Mouse (Mus musculus) forebrain, postnatal 0 days (tissue): ENCODE measurements around the gene 4931408C20Rik. TPM values are rescaled to one million over a fixed set of nuclear protein-coding genes. Genes with fewer than 3 reads are reported as not detected.

Experiments
- ATAC-seq: fragments of 200-750 bp; cut with Nextera tagmentation; 2 replicates; pipeline ENCODE4 v1.8.0; 2017; ENCODE audit warnings: mild to moderate bottlenecking, moderate library complexity
- DNase-seq: peaks from one replicate; pipeline ENCODE4 v3.0.0-alpha.2; 2015
- H3K27ac ChIP-seq: fragments of 300-500 bp; sonication (generic); 2 replicates; pipeline ENCODE4 v1.5.1; 2014; ENCODE audit warnings: low read depth, mild to moderate bottlenecking, antibody characterized with exemption, low read length, moderate library complexity, mixed read lengths
- H3K27me3 ChIP-seq: fragments of 300-500 bp; sonication (generic); 2 replicates; pipeline ENCODE4 v1.6.1; 2014; ENCODE audit warnings: mild to moderate bottlenecking, low read length, mixed read lengths; ENCODE audit not compliant: insufficient read depth
- H3K36me3 ChIP-seq: fragments of 300-500 bp; sonication (generic); 2 replicates; pipeline ENCODE4 v1.6.1; 2014; ENCODE audit warnings: mild to moderate bottlenecking, moderate library complexity; ENCODE audit not compliant: insufficient read depth
- H3K4me1 ChIP-seq: fragments of 300-500 bp; sonication (generic); 2 replicates; pipeline ENCODE4 v1.6.1; 2014; ENCODE audit warnings: antibody characterized with exemption; ENCODE audit not compliant: insufficient read depth
- H3K4me2 ChIP-seq: fragments of 300-500 bp; sonication (generic); 2 replicates; pipeline ENCODE4 v1.6.1; 2014; ENCODE audit warnings: low read depth, mild to moderate bottlenecking, moderate library complexity
- H3K4me3 ChIP-seq: fragments of 300-500 bp; sonication (generic); 2 replicates; pipeline ENCODE4 v1.5.1; 2014; ENCODE audit warnings: low read depth, low read length, mixed read lengths
- H3K9ac ChIP-seq: fragments of 300-500 bp; sonication (generic); 2 replicates; pipeline ENCODE4 v1.6.1; 2014; ENCODE audit warnings: mild to moderate bottlenecking
- H3K9me3 ChIP-seq: fragments of 300-500 bp; sonication (generic); 2 replicates; pipeline ENCODE4 v1.6.1; 2016; ENCODE audit warnings: low read length
- CTCF ChIP-seq: sonication (generic); IDR thresholded peaks from 2 replicates; pipeline ENCODE4 v1.5.1; 2016; ENCODE audit warnings: antibody characterized with exemption, control low read depth, low read depth
- WGBS: fragments of 180-500 bp; shearing (Covaris S2); extraction: QIAGEN DNeasy Blood & Tissue Kit; methylation state at CpG from one replicate; pipeline ENCODE4 v1.1.7; 2014; 5-methylcytosine and 5-hydroxymethylcytosine counted together
- polyA plus RNA-seq: library from polyadenylated mRNA; unstranded; fragments of >200 nt; fragmentation: Nextera tagmentation; extraction: Ambion mirVana; gene quantifications from 2 replicates; pipeline ENCODE4 v1.2.1, GENCODE M21; 2015
- total RNA-seq: library from RNA; depleted of rRNA; stranded (reverse); fragments of >200 nt; gene quantifications from 2 replicates; pipeline ENCODE4 v1.2.3, GENCODE M21; 2014; rRNA removed

Gene 4931408C20Rik
- total RNA-seq = not detected in 2 replicates
- not detected in 2 replicates for polyA plus RNA-seq

DNA sequence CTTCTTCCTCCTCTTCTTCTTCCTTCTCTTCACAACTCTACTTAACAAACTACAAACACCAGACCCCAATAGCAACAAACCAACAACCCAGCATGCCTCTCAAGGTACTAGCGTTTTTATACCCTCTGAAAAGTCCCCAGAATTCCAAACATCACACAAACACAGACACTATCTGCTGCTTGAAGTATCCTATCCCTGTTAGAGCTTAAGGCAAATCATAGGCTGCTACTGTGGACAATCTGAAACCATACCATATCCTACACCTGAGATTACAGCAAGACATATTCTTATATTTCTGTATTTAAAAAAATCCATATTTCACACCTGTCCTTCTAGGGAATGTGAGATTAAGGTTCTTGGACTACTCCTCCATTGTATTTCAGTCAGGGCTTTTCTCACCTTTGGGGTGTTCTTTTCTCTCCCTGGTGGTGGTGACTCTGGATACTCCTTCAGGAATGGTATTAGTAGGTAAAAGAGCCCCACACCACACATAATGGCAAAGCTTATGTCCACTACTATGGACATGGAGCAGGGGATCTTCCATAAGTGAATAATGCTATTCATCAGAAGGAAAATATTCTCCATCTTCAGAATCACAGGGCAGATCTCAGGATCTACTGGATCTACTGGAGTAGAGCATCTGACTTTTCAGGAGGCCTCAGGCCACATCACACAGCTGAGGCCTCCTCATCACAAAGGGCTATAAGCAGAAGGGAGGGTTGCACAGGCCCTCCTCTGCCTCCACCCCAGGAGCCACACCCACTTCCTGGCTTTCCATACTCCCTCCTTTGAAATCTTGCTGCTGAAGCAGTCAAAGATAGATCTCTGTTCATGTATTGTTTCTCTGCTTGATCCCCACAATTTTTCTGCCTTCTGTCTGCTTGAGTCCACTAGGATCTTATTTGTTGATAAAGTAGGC, at the start of gene 4931408C20Rik:
Gene 4931408C20Rik (minus strand): TSS at position 619 of the 919 bp plus-strand sequence.
- H3K4me1 ChIP-seq = no peaks in the 10 kb centered on the region
- peak; percentile 72 for ATAC-seq
- DNase-seq = peak; percentile 8
- H3K4me3 ChIP-seq = no peak within 1 kb of the TSS
- 47% methylated on average over 1 of the region's 1 CpGs for WGBS
- H3K36me3 ChIP-seq = no peaks in the 10 kb centered on the region
- H3K4me2 ChIP-seq = no peak within 1 kb of the TSS
- no peaks in the 10 kb centered on the region for H3K9me3 ChIP-seq
- no peak within 1 kb of the TSS for H3K27ac ChIP-seq
- H3K27me3 ChIP-seq = no peaks in the 10 kb centered on the region
- no peak within 1 kb of the TSS for H3K9ac ChIP-seq
- no peak for TF ChIP-seq CTCF

DNA sequence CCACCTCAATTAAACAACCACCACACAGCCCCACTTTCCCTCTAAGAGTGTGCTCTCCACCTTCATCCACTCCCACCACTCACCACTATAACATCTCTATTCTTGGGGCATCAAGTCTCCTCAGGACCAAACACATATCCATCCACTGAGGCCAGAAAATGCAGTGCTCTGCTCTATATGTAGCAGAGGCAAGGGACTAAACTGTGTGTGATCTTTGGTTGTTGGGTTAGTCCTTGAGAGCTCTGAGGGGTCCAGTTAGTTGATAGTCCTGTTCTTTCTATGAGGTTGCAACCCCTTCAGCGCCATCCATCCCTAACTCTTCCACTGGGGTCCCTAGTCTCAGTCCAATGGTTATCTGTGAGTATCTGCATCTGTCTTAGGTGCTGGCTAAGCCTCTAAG, 666 bp upstream of the 4931408C20Rik start:
- ATAC-seq (peak; percentile 47; the same call in 1 of the 2 replicates), DNase-seq (peak; percentile 4)
- WGBS = 62% methylated on average over 1 of the region's 1 CpGs
- H3K27ac ChIP-seq = no peak overlapping the region
- no peak for TF ChIP-seq CTCF
- no peak overlapping the region for H3K4me3 ChIP-seq
- no peak overlapping the region for H3K9ac ChIP-seq
- H3K36me3 ChIP-seq = no peaks in the 10 kb centered on the region
- H3K9me3 ChIP-seq = no peaks in the 10 kb centered on the region
- H3K27me3 ChIP-seq = no peaks in the 10 kb centered on the region
- no peaks in the 10 kb centered on the region for H3K4me1 ChIP-seq
- no peak overlapping the region for H3K4me2 ChIP-seq

DNA sequence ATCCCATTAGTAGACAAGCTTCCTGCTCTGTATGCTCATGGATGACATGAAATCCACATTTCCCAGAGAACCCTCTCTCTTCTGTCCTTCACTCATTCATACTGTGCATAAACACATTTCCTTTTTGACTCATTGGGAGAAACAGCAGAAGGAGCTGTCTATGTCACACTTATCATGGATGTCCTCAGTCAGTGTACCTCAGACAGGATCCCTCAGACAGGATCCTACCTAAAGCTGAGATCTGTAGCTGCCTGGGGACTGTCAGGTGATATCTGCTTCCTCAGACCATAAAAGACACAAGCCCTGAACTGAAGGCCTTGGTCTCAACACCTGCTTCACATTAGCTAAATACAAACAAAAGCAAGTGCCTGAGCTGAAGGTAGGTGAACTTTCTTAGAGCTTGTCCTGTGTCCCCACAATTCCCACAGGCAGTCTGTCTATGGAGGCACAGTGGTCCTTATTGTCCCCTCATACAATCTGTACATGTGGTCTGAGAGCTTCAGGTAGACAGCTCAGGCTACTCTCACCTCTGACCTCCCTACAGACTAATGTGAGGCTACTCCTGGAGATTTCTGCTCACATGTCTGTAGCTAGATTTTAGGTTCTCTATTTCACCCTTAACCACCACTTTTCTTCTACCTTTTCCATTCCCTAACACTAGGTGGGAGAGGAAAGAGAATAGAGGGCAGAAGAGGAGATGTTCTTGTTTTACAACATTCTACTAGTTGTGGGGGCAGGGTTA, 1.1 kb downstream of the 4931408C20Rik start:
- H3K27ac ChIP-seq = no peak overlapping the region
- no peaks in the 10 kb centered on the region for H3K36me3 ChIP-seq
- H3K4me2 ChIP-seq = no peak overlapping the region
- TF ChIP-seq CTCF = no peak
- no peaks in the 10 kb centered on the region for H3K4me1 ChIP-seq
- H3K9ac ChIP-seq = no peak overlapping the region
- no peaks in the 10 kb centered on the region for H3K9me3 ChIP-seq
- H3K4me3 ChIP-seq = no peak overlapping the region
- H3K27me3 ChIP-seq = no peaks in the 10 kb centered on the region
- peak; percentile 1 for DNase-seq
- no peak for ATAC-seq

DNA sequence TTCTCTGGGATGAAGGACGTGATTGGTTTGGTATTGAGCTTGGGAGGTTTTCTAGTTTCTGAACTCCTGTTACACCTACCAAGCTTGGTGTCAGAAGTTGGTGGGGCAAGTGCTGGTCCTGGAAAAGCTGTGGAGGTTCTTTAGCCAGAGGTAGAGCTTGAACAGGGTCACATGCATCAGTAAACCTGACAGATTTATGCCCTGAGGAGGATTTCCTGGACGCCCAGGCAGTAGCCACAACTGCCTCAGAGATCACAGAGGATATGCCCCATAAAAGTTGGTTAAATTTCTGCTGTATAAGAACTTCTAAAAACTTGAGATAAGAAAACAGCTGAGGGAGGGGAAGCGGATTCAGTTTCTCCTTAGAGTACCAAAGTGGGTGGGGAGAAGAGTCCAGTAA, 1.9 kb downstream of the 4931408C20Rik start:
- no peak overlapping the region for H3K4me2 ChIP-seq
- no peak overlapping the region for H3K4me3 ChIP-seq
- H3K9ac ChIP-seq = no peak overlapping the region
- 87% methylated on average over 3 of the region's 3 CpGs for WGBS
- H3K27me3 ChIP-seq = no peaks in the 10 kb centered on the region
- no peaks in the 10 kb centered on the region for H3K36me3 ChIP-seq
- H3K9me3 ChIP-seq = no peaks in the 10 kb centered on the region
- H3K4me1 ChIP-seq = no peaks in the 10 kb centered on the region
- H3K27ac ChIP-seq = no peak overlapping the region
- TF ChIP-seq CTCF = no peak
- ATAC-seq (no peak), DNase-seq (no peak)

DNA sequence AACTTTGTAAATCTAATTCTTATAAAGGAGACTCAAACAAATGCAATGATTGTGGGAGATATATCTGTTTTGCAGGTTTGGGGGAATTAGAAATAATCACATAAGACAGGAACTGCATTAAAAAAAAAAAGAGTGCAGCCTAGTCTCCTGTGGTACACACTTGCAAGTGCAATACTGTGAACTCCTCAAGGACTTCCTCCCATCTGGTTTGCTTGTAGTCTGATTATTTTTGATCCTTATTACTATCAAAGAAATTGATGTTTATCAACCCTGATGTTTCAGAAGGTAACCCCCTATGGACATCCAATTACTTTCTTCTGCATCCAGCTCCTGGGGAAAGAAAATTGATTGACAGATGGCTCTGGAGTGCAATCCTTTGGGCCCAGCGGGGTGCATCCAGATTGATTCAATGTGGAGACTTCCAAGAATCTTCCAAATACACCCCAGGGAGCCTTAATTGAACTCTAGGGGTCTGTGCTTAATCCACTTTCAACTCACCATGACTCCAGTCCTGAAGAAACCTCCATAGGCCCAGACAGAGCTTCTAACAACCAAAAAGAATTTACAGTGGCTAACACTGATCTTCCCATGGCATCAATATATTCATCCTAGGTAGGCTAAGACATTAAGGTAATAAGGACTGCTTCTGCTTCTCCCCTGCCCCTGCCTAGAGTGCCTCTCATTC, 37.4 kb downstream of the 4931408C20Rik start:
- Histone ChIP-seq H3K36me3 (no peaks in the 10 kb centered on the region), H3K27ac (no peak overlapping the region), H3K4me3 (no peak overlapping the region), H3K9ac (no peak overlapping the region), H3K4me2 (no peak overlapping the region), H3K4me1 (no peaks in the 10 kb centered on the region), H3K27me3 (no peaks in the 10 kb centered on the region), H3K9me3 (no peaks in the 10 kb centered on the region)
- DNase-seq (peak; percentile 3), ATAC-seq (no peak)
- WGBS = 35% methylated on average over 1 of the region's 1 CpGs
- TF ChIP-seq CTCF = no peak

DNA sequence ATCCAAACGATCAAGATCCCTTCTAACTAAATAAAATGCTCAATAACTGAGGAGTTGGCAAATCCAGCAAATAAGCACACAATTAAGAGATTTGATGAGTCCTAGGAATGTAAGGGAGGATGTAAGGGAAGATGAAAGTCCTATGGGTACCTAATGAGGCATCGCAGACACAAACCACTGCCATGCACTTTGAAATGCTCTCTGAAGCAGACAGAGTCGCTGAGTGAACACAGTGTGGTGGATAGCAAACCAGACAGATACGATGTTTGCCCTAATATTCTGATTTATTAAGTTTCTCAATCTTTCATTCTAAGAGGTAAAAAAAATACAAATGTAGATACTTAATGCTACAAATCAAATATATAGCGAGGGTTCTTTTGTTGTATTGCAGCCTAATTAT, 51.2 kb downstream of the 4931408C20Rik start:
- DNase-seq (no peak), ATAC-seq (no peak)
- Histone ChIP-seq H3K4me2 (no peak overlapping the region), H3K27me3 (no peaks in the 10 kb centered on the region), H3K9ac (no peak overlapping the region), H3K27ac (no peak overlapping the region), H3K36me3 (no peaks in the 10 kb centered on the region), H3K4me1 (no peaks in the 10 kb centered on the region), H3K4me3 (no peak overlapping the region), H3K9me3 (no peaks in the 10 kb centered on the region)
- 81% methylated on average over 5 of the region's 5 CpGs for WGBS
- TF ChIP-seq CTCF = no peak
